Mouse (Mus musculus) kidney, embryonic 16.5 days (tissue): Measurements from ENCODE around the gene Irf2. TPM values are rescaled to one million over a fixed set of nuclear protein-coding genes. Genes with fewer than 3 reads are reported as not detected.

Experiments
- ATAC-seq: fragments of 200-750 bp; cut with Nextera tagmentation; 2 replicates; pipeline ENCODE4 v1.8.0; 2017; ENCODE audit warnings: moderate TSS enrichment; ENCODE audit not compliant: low FRiP score, low TSS enrichment
- H3K27ac ChIP-seq: fragments of 300-500 bp; sonication (generic); 2 replicates; pipeline ENCODE4 v1.5.1; 2014; ENCODE audit warnings: low read length
- H3K27me3 ChIP-seq: fragments of 300-500 bp; sonication (generic); 2 replicates; pipeline ENCODE4 v1.6.1; 2014; ENCODE audit warnings: low read length, control low read depth, mixed read lengths; ENCODE audit not compliant: insufficient read depth
- H3K36me3 ChIP-seq: fragments of 300-500 bp; sonication (generic); 2 replicates; pipeline ENCODE4 v1.6.1; 2014; ENCODE audit warnings: low read length, control low read depth, mixed read lengths; ENCODE audit not compliant: insufficient read depth
- H3K4me1 ChIP-seq: fragments of 300-500 bp; sonication (generic); 2 replicates; pipeline ENCODE4 v1.6.1; 2014; ENCODE audit warnings: low read length, control low read depth, mixed read lengths; ENCODE audit not compliant: insufficient read depth
- H3K4me2 ChIP-seq: fragments of 300-500 bp; sonication (generic); replicated peaks from 2 replicates; pipeline ENCODE4 v1.6.1; 2014; ENCODE audit warnings: low read depth, low read length
- H3K4me3 ChIP-seq: fragments of 300-500 bp; sonication (generic); 2 replicates; pipeline ENCODE4 v1.5.1; 2014; ENCODE audit warnings: mild to moderate bottlenecking, low read length
- H3K9ac ChIP-seq: fragments of 300-500 bp; sonication (generic); replicated peaks from 2 replicates; pipeline ENCODE4 v1.6.1; 2014; ENCODE audit warnings: low read length
- H3K9me3 ChIP-seq: fragments of 300-500 bp; sonication (generic); 2 replicates; pipeline ENCODE4 v1.6.1; 2016; ENCODE audit warnings: low read length, control low read depth
- WGBS: fragments of 180-500 bp; shearing (Covaris S2); extraction: QIAGEN DNeasy Blood & Tissue Kit; methylation state at CpG from one replicate; pipeline ENCODE4 v1.1.7; 2014; 5-methylcytosine and 5-hydroxymethylcytosine counted together
- polyA plus RNA-seq: library from polyadenylated mRNA; unstranded; fragments of >200 nt; fragmentation: Nextera tagmentation; extraction: Ambion mirVana; gene quantifications from 2 replicates; pipeline ENCODE4 v1.2.1, GENCODE M21; 2015

Irf2 gene
- polyA plus RNA-seq, 1 experiment from 2014 or later = 19.2 TPM

DNA sequence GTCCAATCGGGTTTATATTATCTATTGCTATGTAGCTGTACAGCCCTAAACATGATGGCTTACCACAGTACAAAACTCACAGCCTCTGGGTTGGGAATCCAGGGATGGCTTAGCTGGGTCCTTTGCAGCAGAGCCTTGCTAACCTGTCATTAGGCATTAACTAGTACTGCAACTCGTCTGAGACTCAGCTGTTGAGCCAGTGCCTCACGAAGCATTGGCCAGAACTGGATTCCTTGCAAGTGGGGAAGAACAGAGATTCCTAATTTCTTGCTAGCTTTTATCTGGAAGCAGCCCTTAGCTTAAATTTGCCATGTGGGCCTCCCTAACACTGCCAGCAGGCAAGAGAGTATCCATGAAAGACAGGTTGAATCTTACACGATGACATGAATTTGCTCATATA is 104.3 kb downstream of the Irf2 start:
- no peaks in the 10 kb centered on the region for H3K9me3 ChIP-seq
- no peak for ATAC-seq
- H3K36me3 ChIP-seq = peaks cover 24% of the 10 kb centered on the region
- H3K4me2 ChIP-seq = no peak overlapping the region
- peaks cover 34% of the 10 kb centered on the region for H3K4me1 ChIP-seq
- WGBS = 89% methylated on average over 4 of the region's 4 CpGs
- H3K4me3 ChIP-seq = no peak overlapping the region
- H3K27me3 ChIP-seq = no peaks in the 10 kb centered on the region
- H3K9ac ChIP-seq = no peak overlapping the region
- H3K27ac ChIP-seq = peak overlapping the region; percentile 84

DNA sequence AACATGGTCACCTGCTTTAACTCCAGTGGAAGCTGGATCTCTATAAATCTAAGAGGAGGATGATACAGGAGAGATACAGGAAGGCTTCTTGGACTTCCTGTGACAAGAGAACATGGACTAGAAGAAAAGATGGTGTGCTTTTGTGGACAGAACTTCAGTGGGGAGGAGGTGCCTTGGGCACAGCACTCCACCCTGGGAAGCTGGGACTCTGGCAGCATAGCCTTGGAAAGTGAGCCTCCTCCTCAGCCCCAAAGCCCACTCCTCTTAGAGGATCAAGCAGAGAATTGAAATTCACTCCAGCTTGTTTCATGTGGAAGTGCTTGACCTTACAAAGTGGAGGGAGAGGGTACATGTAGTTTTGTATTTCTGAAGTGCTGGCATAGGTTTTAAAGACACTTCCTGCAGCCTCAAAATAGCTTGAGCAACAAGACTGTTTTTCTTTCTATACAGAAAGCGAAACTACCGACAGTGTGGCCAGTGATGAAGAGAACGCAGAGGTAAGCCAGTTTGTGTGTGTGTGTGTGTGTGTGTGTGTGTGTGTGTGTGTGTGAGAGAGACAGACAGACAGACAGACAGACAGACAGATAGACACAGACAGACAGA is 104.9 kb downstream of the Irf2 start:
- Histone ChIP-seq H3K9ac (no peak overlapping the region), H3K36me3 (peaks cover 21% of the 10 kb centered on the region), H3K4me2 (no peak overlapping the region), H3K27ac (peak overlapping the region; percentile 84), H3K27me3 (no peaks in the 10 kb centered on the region), H3K4me3 (no peak overlapping the region), H3K4me1 (peaks cover 40% of the 10 kb centered on the region), H3K9me3 (no peaks in the 10 kb centered on the region)
- no peak for ATAC-seq
- WGBS = 51% methylated on average over 3 of the region's 3 CpGs

DNA sequence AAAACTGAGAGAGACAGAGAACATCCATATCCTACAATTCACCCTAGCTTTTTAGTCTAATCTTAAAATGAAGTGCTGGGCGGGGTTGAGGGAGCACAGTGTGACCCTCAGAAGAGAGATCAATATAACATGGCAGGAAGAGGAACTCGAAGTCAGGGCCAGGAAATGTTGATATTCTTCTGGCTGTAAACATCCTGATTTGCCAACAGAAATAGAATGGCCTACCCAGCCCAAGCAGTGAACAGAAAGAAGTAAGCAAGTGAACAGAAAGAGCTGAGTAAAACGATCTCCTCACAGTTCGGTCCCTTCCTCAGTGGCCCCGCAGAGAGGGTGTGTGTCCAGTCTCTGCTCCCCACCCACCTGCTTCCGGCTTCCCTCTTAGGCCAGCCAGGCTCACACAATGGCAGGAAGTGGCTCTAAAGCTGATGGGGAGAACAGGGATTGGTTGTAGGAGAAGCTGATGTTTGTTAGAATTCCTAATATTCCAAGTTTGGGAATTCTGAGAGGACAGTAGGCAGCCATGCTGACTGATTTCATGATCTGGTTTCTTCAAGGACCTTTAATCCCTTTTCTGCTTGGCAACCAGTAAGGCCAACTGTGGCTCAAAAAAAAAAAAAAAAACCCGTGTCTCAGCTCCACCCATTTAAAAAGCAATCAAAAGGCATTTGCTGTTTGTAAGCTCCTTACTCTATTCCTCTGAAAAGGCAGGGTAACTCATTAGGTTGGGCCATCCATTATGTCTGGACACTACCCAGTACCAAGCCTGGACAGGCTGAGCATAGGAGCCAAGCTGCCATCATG is 105.6 kb downstream of the Irf2 start:
- Histone ChIP-seq H3K4me2 (no peak overlapping the region), H3K9ac (no peak overlapping the region), H3K27ac (peak overlapping the region; percentile 84), H3K4me3 (no peak overlapping the region), H3K27me3 (no peaks in the 10 kb centered on the region), H3K4me1 (peaks cover 47% of the 10 kb centered on the region), H3K36me3 (peaks cover 16% of the 10 kb centered on the region), H3K9me3 (no peaks in the 10 kb centered on the region)
- WGBS = 64% methylated on average over 7 of the region's 7 CpGs
- peak; percentile 62; the same call in 1 of the 2 replicates for ATAC-seq

DNA sequence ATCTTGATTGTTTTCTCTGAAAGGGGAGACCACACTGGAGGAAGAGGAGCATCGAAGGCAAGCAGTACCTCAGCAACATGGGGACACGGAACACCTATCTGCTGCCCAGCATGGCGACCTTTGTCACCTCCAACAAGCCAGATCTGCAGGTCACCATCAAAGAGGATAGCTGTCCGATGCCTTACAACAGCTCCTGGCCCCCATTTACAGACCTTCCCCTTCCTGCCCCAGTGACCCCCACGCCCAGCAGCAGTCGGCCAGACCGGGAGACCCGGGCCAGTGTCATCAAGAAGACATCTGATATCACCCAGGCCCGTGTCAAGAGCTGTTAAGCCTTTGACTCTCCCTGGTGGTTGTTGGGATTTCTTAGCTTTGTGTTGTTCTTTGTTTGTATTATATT is 106.4 kb downstream of the Irf2 start:
- Histone ChIP-seq H3K4me3 (no peak overlapping the region), H3K4me1 (peaks cover 53% of the 10 kb centered on the region), H3K27me3 (no peaks in the 10 kb centered on the region), H3K9ac (no peak overlapping the region), H3K27ac (peak overlapping the region; percentile 80), H3K4me2 (no peak overlapping the region), H3K9me3 (no peaks in the 10 kb centered on the region), H3K36me3 (peaks cover 16% of the 10 kb centered on the region)
- no peak for ATAC-seq
- WGBS = 45% methylated on average over 9 of the region's 9 CpGs

DNA sequence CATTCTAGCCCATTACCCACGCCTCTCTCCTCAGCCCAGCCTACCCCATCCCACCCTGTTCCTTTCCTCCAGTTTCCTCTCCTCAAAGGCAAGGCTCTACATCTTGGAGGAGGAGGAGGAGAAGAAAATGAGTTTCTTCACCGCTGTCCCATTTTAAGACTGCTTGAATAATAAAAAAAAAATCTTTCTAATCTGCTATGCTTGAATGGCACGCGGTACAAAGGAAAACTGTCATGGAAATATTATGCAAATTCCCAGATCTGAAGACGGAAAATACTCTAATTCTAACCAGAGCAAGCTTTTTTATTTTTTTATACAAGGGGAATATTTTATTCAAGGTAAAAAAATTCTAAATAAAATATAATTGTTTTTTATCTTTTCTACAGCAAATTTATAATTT is 107.4 kb downstream of the Irf2 start:
- no peak overlapping the region for H3K9ac ChIP-seq
- H3K4me2 ChIP-seq = no peak overlapping the region
- peaks cover 57% of the 10 kb centered on the region for H3K4me1 ChIP-seq
- WGBS = 94% methylated on average over 5 of the region's 5 CpGs
- no peaks in the 10 kb centered on the region for H3K27me3 ChIP-seq
- peaks cover 16% of the 10 kb centered on the region for H3K36me3 ChIP-seq
- H3K9me3 ChIP-seq = no peaks in the 10 kb centered on the region
- no peak overlapping the region for H3K27ac ChIP-seq
- no peak for ATAC-seq
- no peak overlapping the region for H3K4me3 ChIP-seq

DNA sequence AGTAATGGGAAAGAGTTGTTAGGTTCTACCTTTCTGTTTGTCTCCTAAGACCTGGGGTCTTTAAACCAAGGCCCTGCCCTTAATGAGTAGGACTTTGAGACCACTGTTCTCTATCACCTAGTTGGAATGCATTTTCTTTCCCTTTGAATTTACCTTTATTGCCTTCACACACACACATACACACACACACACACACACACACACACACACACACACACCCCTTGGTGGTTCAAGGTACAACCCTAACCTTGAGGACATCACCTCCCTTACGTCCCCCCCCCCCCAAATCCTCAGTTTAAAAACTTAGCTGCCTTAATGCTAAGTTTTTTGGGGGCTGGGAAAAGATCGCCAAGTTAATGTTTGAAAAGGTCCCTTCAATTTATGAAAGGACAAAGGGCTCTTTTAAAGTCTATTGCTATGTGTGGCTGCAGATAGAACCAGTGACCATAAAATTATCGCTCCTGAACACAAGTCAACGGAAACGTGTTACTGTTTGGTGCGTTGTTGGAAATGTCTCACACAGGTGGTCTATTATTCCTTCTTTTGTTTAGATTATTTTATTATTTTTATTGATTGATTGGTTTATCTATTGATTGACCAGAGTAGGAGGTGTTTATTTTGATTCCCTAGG is 108.6 kb downstream of the Irf2 start:
- no peak overlapping the region for H3K4me3 ChIP-seq
- peak overlapping the region; percentile 13; the same call in 1 of the 2 replicates for H3K27ac ChIP-seq
- peaks cover 57% of the 10 kb centered on the region for H3K4me1 ChIP-seq
- no peak for ATAC-seq
- H3K27me3 ChIP-seq = no peaks in the 10 kb centered on the region
- H3K9ac ChIP-seq = no peak overlapping the region
- H3K9me3 ChIP-seq = no peaks in the 10 kb centered on the region
- WGBS = 72% methylated on average over 6 of the region's 6 CpGs
- H3K36me3 ChIP-seq = peaks cover 16% of the 10 kb centered on the region
- no peak overlapping the region for H3K4me2 ChIP-seq

DNA sequence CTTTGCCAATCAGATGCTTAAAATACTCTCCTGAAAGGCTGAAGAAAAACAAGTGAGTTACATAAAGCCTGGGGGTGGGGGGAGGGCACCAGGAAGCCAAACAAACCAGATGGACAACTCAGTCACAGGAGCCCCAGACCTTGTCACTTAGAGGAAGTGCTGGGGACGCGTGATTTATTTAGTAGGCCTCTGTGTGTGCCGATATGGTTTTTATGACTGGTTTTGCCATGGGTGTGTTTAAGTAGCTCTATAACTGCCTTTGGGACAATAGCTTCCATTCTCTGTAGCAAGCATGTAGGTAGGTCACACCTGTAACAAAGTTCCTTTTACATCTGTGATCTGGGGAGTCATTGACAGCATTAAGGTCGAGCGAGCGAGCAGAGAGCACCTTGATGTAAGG is 109.4 kb downstream of the Irf2 start:
- Histone ChIP-seq H3K4me1 (peaks cover 49% of the 10 kb centered on the region), H3K4me2 (no peak overlapping the region), H3K4me3 (no peak overlapping the region), H3K9me3 (no peaks in the 10 kb centered on the region), H3K27me3 (no peaks in the 10 kb centered on the region), H3K27ac (peak overlapping the region; percentile 41; the same call in 1 of the 2 replicates), H3K9ac (no peak overlapping the region), H3K36me3 (peaks cover 16% of the 10 kb centered on the region)
- 0 out of 2 replicates have a peak, but pooled peaks have one; percentile 26 for ATAC-seq
- 34% methylated on average over 6 of the region's 6 CpGs for WGBS

DNA sequence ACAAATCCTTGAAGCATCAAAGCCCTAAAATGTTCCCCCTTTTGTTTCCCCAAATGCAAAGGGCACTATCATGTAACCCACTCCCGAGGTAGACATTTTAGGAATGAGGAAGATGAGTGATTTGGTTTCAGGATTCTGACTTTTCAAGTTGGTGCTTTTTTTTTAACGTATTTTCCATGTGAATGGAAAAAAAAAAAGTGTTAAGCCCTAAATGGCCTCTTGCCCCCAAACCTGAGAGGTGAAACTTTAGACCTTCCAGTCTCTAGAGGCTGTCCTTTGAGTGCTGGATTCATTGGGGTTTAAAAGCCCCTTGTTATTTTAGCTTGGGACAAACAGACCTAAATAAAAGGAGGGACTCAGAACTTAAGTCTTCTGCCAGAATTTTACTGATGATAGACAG is 109.9 kb downstream of the Irf2 start:
- H3K9ac ChIP-seq = no peak overlapping the region
- ATAC-seq = no peak
- no peak overlapping the region for H3K4me3 ChIP-seq
- H3K4me2 ChIP-seq = no peak overlapping the region
- peaks cover 16% of the 10 kb centered on the region for H3K36me3 ChIP-seq
- no peaks in the 10 kb centered on the region for H3K9me3 ChIP-seq
- H3K27me3 ChIP-seq = no peaks in the 10 kb centered on the region
- H3K4me1 ChIP-seq = peaks cover 44% of the 10 kb centered on the region
- peak overlapping the region; percentile 41; the same call in 1 of the 2 replicates for H3K27ac ChIP-seq
- WGBS = 12% methylated on average over 2 of the region's 2 CpGs

DNA sequence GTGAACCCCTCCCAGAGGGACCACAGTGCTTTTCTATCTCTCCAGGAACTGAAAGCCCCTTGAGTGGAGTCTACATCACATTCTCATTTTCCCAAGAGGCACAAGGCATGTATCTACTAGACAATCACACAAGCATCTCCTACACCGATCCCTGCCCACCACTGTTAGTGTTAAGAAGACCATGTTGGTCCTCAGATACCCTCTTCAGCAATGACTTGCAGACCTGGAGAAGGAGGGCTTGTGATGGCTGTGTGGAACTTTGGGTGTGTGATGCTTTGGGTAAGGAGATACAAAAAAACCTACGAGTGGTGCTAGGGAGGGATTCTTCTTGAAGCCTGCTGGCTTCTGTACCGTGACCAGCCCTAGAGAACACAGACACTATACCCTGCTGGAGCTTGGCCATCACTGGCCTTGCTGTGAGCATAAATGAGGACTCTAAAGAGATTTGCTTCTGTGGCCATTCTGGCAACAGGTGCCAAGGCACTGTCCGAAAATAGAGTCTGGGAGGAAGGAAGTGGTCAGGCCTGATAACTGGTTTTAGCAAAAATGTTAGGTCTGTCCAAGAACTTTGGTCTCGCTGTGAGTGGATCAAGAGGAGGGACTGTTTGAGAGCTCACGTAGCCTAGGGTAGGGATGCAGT is 110.8 kb downstream of the Irf2 start:
- Histone ChIP-seq H3K27ac (no peak overlapping the region), H3K4me3 (no peak overlapping the region), H3K4me1 (peaks cover 42% of the 10 kb centered on the region), H3K27me3 (no peaks in the 10 kb centered on the region), H3K4me2 (no peak overlapping the region), H3K9me3 (no peaks in the 10 kb centered on the region), H3K36me3 (peaks cover 16% of the 10 kb centered on the region), H3K9ac (no peak overlapping the region)
- no peak for ATAC-seq
- 84% methylated on average over 6 of the region's 6 CpGs for WGBS
